Comparison of ENCODE assay signal across 20 mouse cellular contexts in the genomic region with DNA sequence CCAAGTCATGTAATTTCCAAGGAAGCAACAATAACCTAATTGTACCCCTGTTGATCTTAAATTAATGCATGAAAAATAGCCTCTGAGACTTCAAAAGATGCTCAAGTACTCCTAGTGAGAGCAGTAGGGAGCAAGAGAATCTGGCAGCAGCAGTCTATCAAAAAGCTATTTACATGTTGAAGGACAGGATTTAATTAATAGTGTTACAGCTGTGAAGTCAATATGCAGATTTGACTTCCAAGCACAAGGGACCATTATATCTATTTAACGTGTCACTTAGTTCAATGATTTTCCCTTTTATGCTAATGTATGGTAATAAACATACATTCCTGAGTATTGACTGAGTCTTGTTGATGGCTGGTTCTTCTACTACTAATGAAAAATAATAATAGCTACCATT.
DNase-seq lines count a peak whose midpoint lies in the region; ATAC-seq and TF ChIP-seq lines count a peak whose summit lies in the region.
"Had no signal": no experiment of that assay in that cellular context is flagged by ENCODE, and none has a peak within 500 bp of the region (broad histone marks: within the 10 kb centered on the region; RNA-seq: fewer than 3 reads in every experiment).

No protein-coding gene starts in this region.

- no peaks in the 10 kb centered on the region for H3K4me1 ChIP-seq in midbrain, embryonic 12.5 days
- no peaks in the 10 kb centered on the region for H3K4me1 ChIP-seq in midbrain, embryonic 10.5 days
- no peaks in the 10 kb centered on the region for H3K4me1 ChIP-seq in forebrain, embryonic 15.5 days
- H3K4me1 ChIP-seq in hindbrain, embryonic 15.5 days (replicated peaks): no peaks in the 10 kb centered on the region
- no peaks in the 10 kb centered on the region for H3K4me1 ChIP-seq in neural tube, embryonic 13.5 days (replicated peaks)
- H3K4me1 ChIP-seq in stomach, postnatal 0 days (replicated peaks; ENCODE audit: control insufficient read depth, insufficient read depth): no peaks in the 10 kb centered on the region
- H3K4me1 ChIP-seq: embryonic facial prominence, embryonic 12.5 days; heart, embryonic 15.5 days; lung, embryonic 15.5 days had no signal

- no peaks in the 10 kb centered on the region for H3K36me3 ChIP-seq in midbrain, embryonic 12.5 days
- H3K36me3 ChIP-seq in midbrain, embryonic 10.5 days: no peaks in the 10 kb centered on the region
- H3K36me3 ChIP-seq in forebrain, embryonic 15.5 days: no peaks in the 10 kb centered on the region
- H3K36me3 ChIP-seq in hindbrain, embryonic 15.5 days: no peaks in the 10 kb centered on the region
- H3K36me3 ChIP-seq in neural tube, embryonic 13.5 days: no peaks in the 10 kb centered on the region
- no peaks in the 10 kb centered on the region for H3K36me3 ChIP-seq in stomach, postnatal 0 days (ENCODE audit: control insufficient read depth, insufficient read depth, low read length)
- H3K36me3 ChIP-seq: embryonic facial prominence, embryonic 12.5 days; heart, embryonic 15.5 days; lung, embryonic 15.5 days had no signal

- DNase-seq in midbrain, embryonic 10.5 days (ENCODE audit: low spot score): no peak
- DNase-seq in urinary bladder, postnatal 4 days (ENCODE audit: low spot score in 2 of 2): no peak
- DNase-seq in stomach, postnatal 0 days (ENCODE audit: low spot score): no peak
- no peak for DNase-seq in cerebellum, adult 8-10 months
- DNase-seq: cerebellum, adult 9-10 months; gastrocnemius, postnatal 14 days; heart, postnatal 4 days; layer of hippocampus, postnatal 36 days; thymus, postnatal 25 days had no signal

- no peaks in the 10 kb centered on the region for H3K27me3 ChIP-seq in midbrain, embryonic 12.5 days
- no peaks in the 10 kb centered on the region for H3K27me3 ChIP-seq in midbrain, embryonic 10.5 days (ENCODE audit: low read depth, poor library complexity, severe bottlenecking)
- no peaks in the 10 kb centered on the region for H3K27me3 ChIP-seq in forebrain, embryonic 15.5 days
- H3K27me3 ChIP-seq in hindbrain, embryonic 15.5 days: no peaks in the 10 kb centered on the region
- H3K27me3 ChIP-seq in neural tube, embryonic 13.5 days: no peaks in the 10 kb centered on the region; the same call in 1 of the 2 replicates
- H3K27me3 ChIP-seq in stomach, postnatal 0 days (ENCODE audit: control insufficient read depth, insufficient read depth, low read length): no peaks in the 10 kb centered on the region
- H3K27me3 ChIP-seq: embryonic facial prominence, embryonic 12.5 days; heart, embryonic 15.5 days; lung, embryonic 15.5 days had no signal

- peak; percentile 44; the same call in 1 of the 2 replicates for ATAC-seq in midbrain, embryonic 12.5 days (ENCODE audit: low FRiP score, low read depth)
- ATAC-seq in forebrain, embryonic 15.5 days (replicated peaks): peak; percentile 85
- peak; percentile 63; the same call in 1 of the 2 replicates for ATAC-seq in hindbrain, embryonic 15.5 days (ENCODE audit: low FRiP score, low read depth)
- peak; percentile 91 for ATAC-seq in neural tube, embryonic 13.5 days (ENCODE audit: low read depth)
- no peak for ATAC-seq in stomach, postnatal 0 days (ENCODE audit: low FRiP score, low TSS enrichment)
- ATAC-seq: intestine, embryonic 16.5 days had no signal

- no peak for TF ChIP-seq CTCF in stomach, postnatal 0 days (IDR thresholded peaks at IDR 0.05; ENCODE audit: low read depth)

- no peak overlapping the region for H3K4me2 ChIP-seq in midbrain, embryonic 12.5 days (replicated peaks)
- no peak overlapping the region for H3K4me2 ChIP-seq in forebrain, embryonic 15.5 days (replicated peaks)
- no peak overlapping the region for H3K4me2 ChIP-seq in hindbrain, embryonic 15.5 days
- no peak overlapping the region for H3K4me2 ChIP-seq in neural tube, embryonic 13.5 days
- no peak overlapping the region for H3K4me2 ChIP-seq in stomach, postnatal 0 days (replicated peaks; ENCODE audit: low read depth)
- H3K4me2 ChIP-seq: embryonic facial prominence, embryonic 12.5 days; heart, embryonic 15.5 days; lung, embryonic 15.5 days had no signal

- H3K9me3 ChIP-seq in midbrain, embryonic 12.5 days: no peaks in the 10 kb centered on the region
- H3K9me3 ChIP-seq in midbrain, embryonic 10.5 days (replicated peaks): no peaks in the 10 kb centered on the region
- H3K9me3 ChIP-seq in forebrain, embryonic 15.5 days: no peaks in the 10 kb centered on the region
- H3K9me3 ChIP-seq in hindbrain, embryonic 15.5 days: no peaks in the 10 kb centered on the region
- no peaks in the 10 kb centered on the region for H3K9me3 ChIP-seq in neural tube, embryonic 13.5 days
- H3K9me3 ChIP-seq in stomach, postnatal 0 days (ENCODE audit: control insufficient read depth, low read length): no peaks in the 10 kb centered on the region
- H3K9me3 ChIP-seq: embryonic facial prominence, embryonic 12.5 days; heart, embryonic 15.5 days; lung, embryonic 15.5 days had no signal

- WGBS in midbrain, embryonic 12.5 days: 71% methylated on average over 1 of the region's 1 CpGs
- 82% methylated on average over 1 of the region's 1 CpGs for WGBS in midbrain, embryonic 10.5 days
- WGBS in forebrain, embryonic 15.5 days: 40% methylated on average over 1 of the region's 1 CpGs
- 21% methylated on average over 1 of the region's 1 CpGs for WGBS in hindbrain, embryonic 15.5 days
- 36% methylated on average over 1 of the region's 1 CpGs for WGBS in neural tube, embryonic 13.5 days
- 88% methylated on average over 1 of the region's 1 CpGs for WGBS in stomach, postnatal 0 days

- no peak overlapping the region for H3K4me3 ChIP-seq in midbrain, embryonic 12.5 days
- no peak overlapping the region for H3K4me3 ChIP-seq in midbrain, embryonic 10.5 days
- H3K4me3 ChIP-seq in forebrain, embryonic 15.5 days: no peak overlapping the region
- H3K4me3 ChIP-seq in hindbrain, embryonic 15.5 days: no peak overlapping the region
- H3K4me3 ChIP-seq in neural tube, embryonic 13.5 days: no peak overlapping the region
- H3K4me3 ChIP-seq in stomach, postnatal 0 days (ENCODE audit: low read depth, low read length): no peak overlapping the region
- H3K4me3 ChIP-seq: embryonic facial prominence, embryonic 12.5 days; erythroblast, embryonic 14.5 days; heart, embryonic 15.5 days; lung, embryonic 15.5 days had no signal

- H3K27ac ChIP-seq in midbrain, embryonic 12.5 days (replicated peaks): no peak overlapping the region
- H3K27ac ChIP-seq in midbrain, embryonic 10.5 days (replicated peaks): no peak overlapping the region
- no peak overlapping the region for H3K27ac ChIP-seq in forebrain, embryonic 15.5 days (replicated peaks)
- no peak overlapping the region for H3K27ac ChIP-seq in hindbrain, embryonic 15.5 days (replicated peaks)
- no peak overlapping the region for H3K27ac ChIP-seq in neural tube, embryonic 13.5 days (replicated peaks)
- no peak overlapping the region for H3K27ac ChIP-seq in stomach, postnatal 0 days (replicated peaks)
- H3K27ac ChIP-seq: embryonic facial prominence, embryonic 12.5 days; heart, embryonic 15.5 days; liver, embryonic 14.5 days; lung, embryonic 15.5 days; macrophage had no signal

- no peak for TF ChIP-seq EP300 in stomach, postnatal 0 days (optimal IDR thresholded peaks at IDR 0.05)

- H3K9ac ChIP-seq in midbrain, embryonic 12.5 days (replicated peaks): no peak overlapping the region
- H3K9ac ChIP-seq in forebrain, embryonic 15.5 days (replicated peaks): no peak overlapping the region
- H3K9ac ChIP-seq in hindbrain, embryonic 15.5 days: no peak overlapping the region
- H3K9ac ChIP-seq in neural tube, embryonic 13.5 days: no peak overlapping the region
- H3K9ac ChIP-seq in stomach, postnatal 0 days (ENCODE audit: low read length): no peak overlapping the region
- H3K9ac ChIP-seq: embryonic facial prominence, embryonic 12.5 days; heart, embryonic 15.5 days; liver, embryonic 14.5 days; lung, embryonic 15.5 days had no signal
